Mouse (Mus musculus): ENCODE measurements around the gene Srgn.
"Not testable (repeated sequence)": the region's sequence is repeated elsewhere in the genome, so short reads cannot be mapped to it uniquely, and the experiment has no call there.

The Srgn gene

GRCm38 (mm10) chr10:62520911-62521310 is 6.3 kb downstream of the Srgn start:
- DNase-seq: no peak

GRCm38 (mm10) chr10:62517511-62517910 is 9.7 kb downstream of the Srgn start:
- no peak for DNase-seq

DNA sequence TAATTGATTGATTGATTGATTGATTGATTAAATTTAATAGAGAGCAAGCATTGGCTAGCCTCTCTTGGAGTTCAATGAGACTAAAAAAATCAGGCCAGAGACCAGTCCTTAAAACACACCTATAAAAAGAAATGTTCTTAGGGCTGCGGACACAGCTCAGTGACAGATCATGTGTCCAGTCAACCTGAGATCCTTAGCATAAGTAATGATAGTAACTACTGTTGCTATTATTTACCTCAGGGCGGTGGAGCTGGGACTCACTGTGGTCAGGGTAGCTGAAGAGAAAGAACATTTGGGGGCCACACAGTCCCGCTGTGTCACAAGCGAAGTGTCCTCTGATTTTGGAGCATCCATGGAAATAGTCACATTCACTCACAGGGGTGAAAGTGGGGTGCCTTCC is 14.4 kb downstream of the Srgn start:
- DNase-seq: no peak

GRCm38 (mm10) chr10:62511528-62511927 is 15.7 kb downstream of the Srgn start:
- no peak for DNase-seq

GRCm38 (mm10) chr10:62509032-62509656 is 18.1 kb downstream of the Srgn start:
- DNase-seq: no peak

- DNase-seq: no peak
Measured at GRCm38 (mm10) chr10:62508459-62508858, 18.8 kb downstream of the Srgn start.

GRCm38 (mm10) chr10:62507591-62508308 is 19.5 kb downstream of the Srgn start:
- no peak for DNase-seq

DNA sequence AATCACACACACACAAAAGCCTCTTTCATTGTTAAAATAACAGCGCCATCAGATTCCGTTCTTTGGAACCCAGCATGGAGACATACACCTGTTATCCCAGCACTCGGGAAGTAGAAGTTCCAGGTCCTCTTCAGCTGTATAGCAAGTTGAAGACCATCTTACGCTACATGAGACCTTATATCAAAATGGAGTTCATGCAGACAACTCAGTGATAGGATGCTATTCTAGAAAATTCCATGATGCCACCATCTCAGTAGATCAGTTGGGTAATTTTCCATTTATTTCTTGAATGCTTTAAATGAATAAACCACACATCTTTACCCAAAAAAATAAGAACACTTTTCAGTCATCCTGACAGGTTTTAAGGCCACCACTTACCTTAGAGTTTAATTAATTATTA is 20.2 kb downstream of the Srgn start:
- no peak for DNase-seq

GRCm38 (mm10) chr10:62506019-62506556 is 21.2 kb downstream of the Srgn start:
- DNase-seq: no peak

GRCm38 (mm10) chr10:62505224-62505983 is 21.8 kb downstream of the Srgn start:
- no peak for DNase-seq

DNA sequence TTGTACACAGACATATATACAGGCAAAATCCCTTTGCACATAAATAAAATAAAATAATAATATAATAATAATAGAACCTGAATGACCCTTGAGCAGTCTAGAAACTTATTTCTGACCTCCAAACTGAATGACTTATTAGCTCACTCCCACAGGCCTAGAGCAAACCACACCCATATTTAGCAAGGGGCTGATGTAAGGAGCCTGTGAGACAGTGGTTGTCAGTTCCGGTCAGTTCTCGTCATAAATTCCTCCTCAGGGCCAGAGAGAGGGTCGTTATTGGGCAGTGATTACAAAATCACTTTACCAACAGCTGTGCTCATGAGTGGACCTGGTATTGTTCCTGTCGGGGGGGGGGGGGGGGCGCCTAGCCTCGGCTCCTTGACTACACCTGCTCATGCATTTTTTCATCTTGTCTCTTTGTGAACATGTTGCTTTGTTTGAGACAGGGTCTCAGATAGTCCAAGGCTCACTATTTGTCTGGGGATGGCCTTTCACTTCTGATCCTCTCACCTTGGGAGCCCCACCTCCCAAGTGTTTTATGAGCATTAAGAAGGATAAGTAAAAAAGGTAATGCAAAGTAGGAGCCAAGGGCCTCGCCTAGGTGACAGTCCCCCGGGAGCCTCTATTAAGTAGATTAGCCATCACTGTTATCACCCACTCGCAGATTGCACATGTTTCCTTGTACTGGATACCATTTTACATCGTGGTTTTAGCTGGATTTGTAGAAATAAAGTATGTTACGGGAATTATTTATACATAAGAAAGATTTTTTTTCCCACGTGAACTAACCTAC is 23.2 kb downstream of the Srgn start:
- no peak for DNase-seq

- no peak for DNase-seq
Measured at GRCm38 (mm10) chr10:62503353-62503752, 23.9 kb downstream of the Srgn start.

- no peak for DNase-seq
Measured at GRCm38 (mm10) chr10:62501951-62502350, 25.3 kb downstream of the Srgn start.

DNA sequence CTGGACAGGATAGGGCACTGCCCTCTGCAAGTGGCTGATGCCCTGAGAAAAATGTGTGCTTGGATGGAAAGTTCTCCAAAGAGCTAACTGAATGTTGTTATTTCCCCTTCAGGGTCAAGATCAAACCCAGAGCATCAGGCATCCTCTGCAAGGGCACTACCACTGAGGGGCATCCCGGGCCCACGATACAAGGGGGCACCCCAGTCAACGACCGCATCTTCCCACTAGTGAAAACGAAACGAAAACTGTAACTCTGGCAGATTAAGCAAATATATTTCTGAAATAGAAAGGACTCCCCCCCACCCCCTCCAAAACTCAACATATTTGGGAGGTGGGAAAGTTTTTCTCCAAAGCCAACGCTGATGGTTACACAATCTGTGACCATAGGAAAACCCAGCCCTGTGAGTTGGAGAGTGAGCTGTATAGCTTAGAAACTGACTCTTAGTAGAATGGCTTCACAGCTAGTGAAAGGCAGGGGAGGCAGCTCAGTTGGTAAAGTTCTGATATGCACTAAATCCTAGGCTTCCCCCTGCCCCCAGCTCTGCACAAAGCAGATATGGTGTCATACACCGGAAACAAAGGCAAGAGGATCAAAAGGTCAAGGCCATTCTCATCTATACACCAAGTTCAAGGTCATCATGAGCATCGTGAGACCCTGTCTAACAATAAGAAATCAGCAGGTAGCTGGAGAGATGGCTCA is 26.2 kb downstream of the Srgn start:
- no peak for DNase-seq

- peak; percentile 58 for DNase-seq
Measured at GRCm38 (mm10) chr10:62500088-62500915, 26.9 kb downstream of the Srgn start.

DNA sequence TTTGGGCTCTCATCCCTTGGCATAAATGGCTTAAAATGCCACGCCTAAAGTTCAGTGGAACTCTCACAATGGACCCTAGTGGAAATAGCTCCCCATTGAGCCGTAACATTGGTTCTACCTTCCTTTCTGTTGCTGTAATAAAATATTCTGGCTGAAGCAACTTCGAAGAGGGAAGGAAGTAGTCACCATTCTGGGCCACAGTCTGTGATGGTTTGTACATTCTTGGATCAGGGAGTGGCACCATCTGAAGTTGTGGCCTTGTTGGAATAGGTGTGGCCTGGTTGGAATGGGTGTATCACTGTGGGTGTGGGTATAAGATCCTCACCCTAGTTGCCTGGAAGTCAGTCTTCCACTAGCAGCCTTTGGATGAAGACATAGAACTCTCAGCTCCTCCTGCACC is 35.6 kb downstream of the Srgn start:
- not testable (repeated sequence) for DNase-seq

DNA sequence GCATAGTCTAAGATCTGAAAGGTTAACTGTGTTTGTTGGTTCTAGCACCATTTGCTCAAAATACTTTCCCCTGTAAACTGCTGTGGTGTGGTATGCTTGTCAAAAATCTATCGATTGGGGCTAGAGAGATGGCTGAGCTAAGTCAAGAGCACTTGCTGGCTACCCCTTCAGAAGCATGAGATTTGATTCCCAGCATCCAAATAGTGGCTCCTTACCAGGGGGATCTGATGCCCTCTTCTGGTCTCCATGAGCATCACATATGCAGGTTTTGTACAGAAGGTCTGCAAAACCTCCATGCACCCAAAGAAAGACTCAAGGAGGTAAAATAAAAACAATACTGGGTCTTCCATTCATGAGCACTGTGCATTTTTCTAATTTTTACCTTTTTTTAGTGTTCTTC is 39.0 kb downstream of the Srgn start:
- DNase-seq: peak; percentile 55

DNA sequence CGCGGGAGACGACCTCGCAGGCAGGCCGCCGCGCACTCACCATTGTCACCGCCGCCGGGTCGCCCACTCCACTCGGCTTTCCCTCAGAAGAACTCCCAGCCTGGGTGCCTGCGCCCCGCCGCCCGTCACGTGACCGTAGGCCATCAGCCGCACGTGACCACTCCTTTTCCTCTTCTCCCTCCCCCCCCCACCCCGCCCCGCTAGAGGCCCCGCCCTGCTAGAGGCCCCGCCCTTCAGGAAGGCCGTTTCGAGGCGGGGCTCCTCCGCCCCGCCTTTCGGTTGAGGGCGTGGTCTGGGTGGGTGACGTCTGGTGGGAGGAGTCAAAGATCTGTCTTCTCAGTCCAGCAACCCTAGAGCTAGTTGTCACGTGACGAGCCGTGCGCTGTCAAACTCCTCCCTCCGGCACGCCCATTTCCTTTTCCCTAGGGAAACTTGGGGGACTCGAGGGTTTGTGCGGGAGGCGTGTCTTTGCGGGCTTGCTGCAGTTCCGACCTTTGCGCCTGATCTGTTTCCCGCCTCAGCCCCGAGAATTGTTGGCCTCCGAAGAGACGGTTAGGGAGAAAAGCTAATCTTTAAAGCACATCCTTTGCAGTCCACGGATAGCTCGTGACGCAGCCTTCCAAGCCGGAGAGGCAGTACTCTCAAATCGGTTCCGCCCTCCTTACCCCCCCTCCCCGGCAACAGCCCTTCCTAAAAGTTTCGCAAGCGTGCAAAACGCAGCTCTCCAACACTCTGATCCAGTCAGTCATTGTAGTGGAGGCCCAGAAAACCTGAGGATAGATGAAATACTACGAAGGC is 40.4 kb downstream of the Srgn start, which contains the start of gene Vps26a:
Gene Vps26a, minus strand, starts transcription at position 188 of the 798 bp plus-strand sequence.
- DNase-seq: peak; percentile 98

DNA sequence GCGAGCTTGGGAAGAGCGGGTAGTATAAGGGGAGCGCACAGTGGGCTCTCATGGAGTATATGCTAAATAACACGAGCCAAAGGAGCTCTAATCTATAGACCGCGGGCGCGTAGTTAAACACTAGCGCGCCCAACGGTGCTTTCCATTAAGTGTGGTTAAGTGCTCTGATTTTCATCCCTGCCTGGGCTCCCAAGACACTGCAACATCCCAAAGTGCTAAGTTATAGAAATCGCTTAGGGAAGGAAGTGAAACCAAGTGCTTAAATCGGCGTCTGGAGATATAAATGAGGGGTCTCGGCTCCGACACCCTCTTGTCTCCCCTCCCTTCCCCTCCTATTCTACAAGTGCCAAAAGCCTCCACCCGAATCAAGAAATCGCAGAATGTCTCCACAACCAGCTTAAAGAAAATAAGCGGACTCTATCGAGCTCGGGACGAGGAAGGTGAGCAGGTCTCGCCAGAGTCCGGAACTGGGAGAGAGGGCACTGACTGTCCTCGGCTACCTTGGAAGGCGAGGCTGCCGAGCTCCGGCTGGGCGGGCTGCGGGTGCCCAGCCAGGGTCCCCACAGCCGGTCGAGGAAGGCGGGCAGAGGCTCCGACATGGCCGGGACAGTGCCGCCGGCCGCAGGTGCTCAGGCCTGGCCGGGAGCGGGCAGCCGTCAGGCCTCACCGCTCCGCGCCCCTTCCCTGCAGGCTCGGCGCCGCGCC is 41.2 kb downstream of the Srgn start:
- no peak for DNase-seq

Data from cerebellum, adult 8-10 months (tissue).